Mouse (Mus musculus) stomach, postnatal 0 days (tissue): ENCODE results near the gene Aaas. TPM values are rescaled to one million over a fixed set of nuclear protein-coding genes. Genes with fewer than 3 reads are reported as not detected.

Experiments used
- ATAC-seq: fragments of 200-750 bp; cut with Nextera tagmentation; 2 replicates; pipeline ENCODE4 v1.8.0; 2017; ENCODE audit not compliant: low FRiP score, low TSS enrichment
- DNase-seq: peaks from one replicate; pipeline ENCODE4 v3.0.0-alpha.2; 2016; ENCODE audit warnings: low spot score
- H3K27ac ChIP-seq: fragments of 300-500 bp; sonication (generic); replicated peaks from 2 replicates; pipeline ENCODE4 v1.5.1; 2014; ENCODE audit warnings: mild to moderate bottlenecking, control low read depth
- H3K27me3 ChIP-seq: fragments of 300-500 bp; sonication (generic); 2 replicates; pipeline ENCODE4 v1.6.1; 2014; ENCODE audit warnings: low read length; ENCODE audit not compliant: control insufficient read depth, insufficient read depth
- H3K36me3 ChIP-seq: fragments of 300-500 bp; sonication (generic); 2 replicates; pipeline ENCODE4 v1.6.1; 2014; ENCODE audit warnings: low read length, mixed read lengths; ENCODE audit not compliant: control insufficient read depth, insufficient read depth
- H3K4me1 ChIP-seq: fragments of 300-500 bp; sonication (generic); replicated peaks from 2 replicates; pipeline ENCODE4 v1.6.1; 2014; ENCODE audit warnings: antibody characterized with exemption; ENCODE audit not compliant: control insufficient read depth, insufficient read depth
- H3K4me2 ChIP-seq: fragments of 300-500 bp; sonication (generic); replicated peaks from 2 replicates; pipeline ENCODE4 v1.6.1; 2014; ENCODE audit warnings: low read depth, mild to moderate bottlenecking, control low read depth, moderate library complexity
- H3K4me3 ChIP-seq: fragments of 300-500 bp; sonication (generic); 2 replicates; pipeline ENCODE4 v1.5.1; 2014; ENCODE audit warnings: low read depth, low read length, control low read depth
- H3K9ac ChIP-seq: fragments of 300-500 bp; sonication (generic); 2 replicates; pipeline ENCODE4 v1.6.1; 2014; ENCODE audit warnings: mild to moderate bottlenecking, low read length, control low read depth, mixed read lengths
- H3K9me3 ChIP-seq: fragments of 300-500 bp; sonication (generic); 2 replicates; pipeline ENCODE4 v1.6.1; 2016; ENCODE audit warnings: low read length; ENCODE audit not compliant: control insufficient read depth
- CTCF ChIP-seq: IDR thresholded peaks from 2 replicates; pipeline ENCODE4 v1.5.1; 2016; ENCODE audit warnings: antibody characterized with exemption, low read depth, mild to moderate bottlenecking, moderate library complexity
- EP300 ChIP-seq: optimal IDR thresholded peaks from 2 replicates; pipeline ENCODE3; 2016; ENCODE audit warnings: antibody characterized with exemption
- WGBS: fragments of 180-500 bp; shearing (Covaris S2); extraction: QIAGEN DNeasy Blood & Tissue Kit; methylation state at CpG from one replicate; pipeline ENCODE4 v1.1.7; 2014; 5-methylcytosine and 5-hydroxymethylcytosine counted together
- polyA plus RNA-seq: library from polyadenylated mRNA; unstranded; fragments of >200 nt; fragmentation: Nextera tagmentation; extraction: Ambion mirVana; gene quantifications from 2 replicates; pipeline ENCODE4 v1.2.1, GENCODE M21; 2015

The Aaas gene
- polyA plus RNA-seq, 1 experiment from 2014 or later, result 21.7 TPM

- Histone ChIP-seq H3K27ac (peak overlapping the region; percentile 79), H3K36me3 (no peaks in the 10 kb centered on the region), H3K4me3 (peak overlapping the region; percentile 64), H3K27me3 (no peaks in the 10 kb centered on the region), H3K4me1 (0 out of 2 replicates have a peak, but pooled peaks cover 3% of the 10 kb centered on the region), H3K9ac (peak overlapping the region; percentile 70), H3K9me3 (no peaks in the 10 kb centered on the region), H3K4me2 (peak overlapping the region; percentile 97)
- ATAC-seq (peak; percentile 80), DNase-seq (peak; percentile 92)
- WGBS, result 3% methylated on average over 7 of the region's 7 CpGs
- TF ChIP-seq EP300, result no peak
- peak; percentile 97 for TF ChIP-seq CTCF
These were observed 26.6 kb upstream of the Aaas start for GRCm38 (mm10) chr15:102377163-102377543.

GRCm38 (mm10) chr15:102376453-102377162, 26.0 kb upstream of the Aaas start:
- ATAC-seq (peak; percentile 77), DNase-seq (peak; percentile 79)
- peak overlapping the region; percentile 70 for H3K9ac ChIP-seq

GRCm38 (mm10) chr15:102370727-102371126, 20.2 kb upstream of the Aaas start:
- WGBS, result 7% methylated on average over 10 of the region's 10 CpGs
- peaks cover 5% of the 10 kb centered on the region; the same call in 1 of the 2 replicates for H3K4me1 ChIP-seq
- no peaks in the 10 kb centered on the region; the same call in 1 of the 2 replicates for H3K27me3 ChIP-seq
- H3K9me3 ChIP-seq, result no peaks in the 10 kb centered on the region
- H3K27ac ChIP-seq, result no peak overlapping the region
- DNase-seq (peak; percentile 36), ATAC-seq (peak; percentile 64)
- no peaks in the 10 kb centered on the region for H3K36me3 ChIP-seq
- H3K9ac ChIP-seq, result 0 out of 2 replicates have a peak overlapping the region, but pooled peaks have one; percentile 38
- H3K4me2 ChIP-seq, result peak overlapping the region; percentile 36; the same call in 1 of the 2 replicates
- no peak for TF ChIP-seq CTCF
- TF ChIP-seq EP300, result no peak
- H3K4me3 ChIP-seq, result no peak overlapping the region

More at GRCm38 (mm10) chr15:102376453-102377162, 26.0 kb upstream of the Aaas start:
- no peaks in the 10 kb centered on the region for H3K27me3 ChIP-seq
- no peaks in the 10 kb centered on the region for H3K9me3 ChIP-seq
- no peaks in the 10 kb centered on the region for H3K36me3 ChIP-seq
- H3K4me1 ChIP-seq, result 0 out of 2 replicates have a peak, but pooled peaks cover 3% of the 10 kb centered on the region
- no peak for TF ChIP-seq CTCF
- no peak for TF ChIP-seq EP300
- peak overlapping the region; percentile 79 for H3K27ac ChIP-seq
- peak overlapping the region; percentile 97 for H3K4me2 ChIP-seq
- WGBS, result under 1% methylated on average over 43 of the region's 43 CpGs
- H3K4me3 ChIP-seq, result peak overlapping the region; percentile 64

- H3K9ac ChIP-seq, result no peak overlapping the region
- H3K4me2 ChIP-seq, result 0 out of 2 replicates have a peak overlapping the region, but pooled peaks have one; percentile 8
- DNase-seq (no peak), ATAC-seq (no peak)
- TF ChIP-seq CTCF (no peak), EP300 (no peak)
- H3K9me3 ChIP-seq, result no peaks in the 10 kb centered on the region
- H3K4me3 ChIP-seq, result no peak overlapping the region
- no peak overlapping the region for H3K27ac ChIP-seq
- WGBS, result 21% methylated on average over 13 of the region's 13 CpGs
- H3K27me3 ChIP-seq, result no peaks in the 10 kb centered on the region; the same call in 1 of the 2 replicates
- peaks cover 5% of the 10 kb centered on the region; the same call in 1 of the 2 replicates for H3K4me1 ChIP-seq
- H3K36me3 ChIP-seq, result no peaks in the 10 kb centered on the region
These were observed 19.4 kb upstream of the Aaas start for GRCm38 (mm10) chr15:102369972-102370371.

- ATAC-seq, result no peak
- Histone ChIP-seq H3K27ac (no peak within 1 kb of the TSS), H3K9me3 (no peaks in the 10 kb centered on the region), H3K4me3 (peak within 1 kb of the TSS; percentile 17), H3K27me3 (no peaks in the 10 kb centered on the region; the same call in 1 of the 2 replicates), H3K9ac (no peak within 1 kb of the TSS), H3K4me1 (peaks cover 5% of the 10 kb centered on the region; the same call in 1 of the 2 replicates), H3K4me2 (peak within 1 kb of the TSS; percentile 35), H3K36me3 (no peaks in the 10 kb centered on the region)
- TF ChIP-seq EP300 (no peak), CTCF (no peak)
- DNase-seq, result no peak
- 7% methylated on average over 15 of the region's 15 CpGs for WGBS
These were observed 16.3 kb upstream of the Aaas start, which contains the start of gene Sp7 for GRCm38 (mm10) chr15:102366733-102367344. Gene Sp7 (minus strand): TSS chr15:102367182.
